Mouse (Mus musculus) CD8-positive naive resting alpha-beta T cell, adult 2 months (primary cell): Measurements from ENCODE around the gene Acad10.

ENCODE experiments used
- DNase-seq, 2 experiments: peaks; one replicate each; pipeline ENCODE4 v3.0.0; 2022; ENCODE audit warnings: low read depth in 2 of 2, low spot score in 2 of 2

Acad10 gene

DNA sequence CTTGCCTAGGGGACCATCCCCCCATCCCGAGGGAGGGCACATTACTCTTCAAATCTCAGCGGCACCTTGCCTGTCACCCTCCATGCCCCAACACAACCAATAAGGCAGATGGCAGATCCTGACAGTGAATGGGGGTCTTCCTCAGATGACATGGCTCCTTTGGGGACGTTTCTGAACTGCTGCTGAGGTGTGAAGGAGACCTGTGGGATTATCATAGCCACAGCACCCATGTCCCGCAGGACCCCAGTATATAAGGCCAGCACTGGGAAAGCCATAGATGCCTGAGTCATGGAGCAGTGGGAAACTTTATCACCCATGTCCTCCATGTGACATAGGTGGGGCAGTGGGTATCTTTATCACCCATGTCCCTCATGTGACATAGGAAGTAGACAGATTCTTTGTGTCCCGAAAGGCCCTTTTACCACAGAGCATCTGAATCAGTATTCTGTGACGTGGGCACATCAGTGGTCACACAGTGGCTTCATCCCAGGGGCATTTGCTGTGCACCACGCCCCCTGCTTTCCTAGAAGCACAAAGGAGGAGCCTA lies 62.2 kb downstream of the Acad10 start:
- DNase-seq = no peak

DNA sequence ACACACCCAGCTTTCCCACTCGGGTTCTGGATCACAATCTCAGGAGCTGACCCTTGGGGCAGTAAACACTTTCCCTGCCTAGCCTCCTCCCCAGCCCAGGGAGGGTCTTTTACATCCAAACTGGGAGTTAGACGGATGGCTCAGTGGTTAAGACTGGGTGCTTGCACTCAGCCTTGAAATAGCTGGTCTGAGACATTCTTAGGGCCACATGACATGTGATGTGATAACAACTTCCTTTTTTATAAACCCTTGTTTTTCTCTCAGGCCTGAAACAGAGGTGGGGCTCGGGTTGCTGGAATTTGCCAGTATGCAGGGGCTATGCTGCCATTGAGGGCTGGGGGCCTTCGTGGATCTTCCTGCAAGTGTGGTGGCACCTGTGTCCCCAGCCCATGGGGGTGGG lies 63.0 kb downstream of the Acad10 start:
- DNase-seq = no peak

DNA sequence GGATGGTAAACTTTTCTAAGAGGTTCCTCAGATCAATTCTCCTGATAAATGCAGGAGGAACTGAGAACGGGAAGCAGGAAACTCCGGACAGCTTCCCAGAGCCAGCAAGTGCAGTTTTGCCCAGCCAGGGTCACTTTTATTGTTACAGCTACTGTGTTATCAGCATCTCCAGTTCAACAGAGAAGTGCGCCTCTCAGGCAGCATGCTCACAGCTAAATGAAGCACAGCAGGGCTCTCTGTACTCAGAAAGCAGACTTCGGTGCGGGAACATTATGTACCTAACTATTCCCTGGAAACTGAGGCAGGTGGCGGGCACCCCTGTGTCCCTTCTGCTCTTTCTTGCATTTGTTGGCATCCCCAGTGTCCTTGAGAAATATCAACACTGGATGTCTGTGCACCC lies 64.1 kb downstream of the Acad10 start:
- no peak for DNase-seq

DNA sequence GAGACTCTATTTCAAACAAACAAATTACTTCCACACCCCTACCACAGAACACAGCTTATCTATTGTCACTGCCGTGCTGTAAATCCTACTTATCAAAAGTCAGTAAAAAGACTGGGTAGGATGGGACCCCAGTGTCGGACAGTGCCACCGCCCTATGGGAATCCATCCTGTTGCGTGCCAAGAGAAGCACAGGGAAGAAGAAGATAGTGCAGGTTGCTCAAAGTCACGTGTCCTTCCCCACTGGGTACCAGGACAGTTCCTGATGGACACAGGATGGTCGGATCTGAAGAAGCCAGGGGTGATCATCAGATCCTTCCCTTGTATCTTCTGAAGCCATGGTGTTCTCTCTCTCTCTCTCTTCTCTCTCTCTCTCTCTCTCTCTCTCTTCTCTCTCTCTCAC lies 64.6 kb downstream of the Acad10 start:
- DNase-seq = no peak

DNA sequence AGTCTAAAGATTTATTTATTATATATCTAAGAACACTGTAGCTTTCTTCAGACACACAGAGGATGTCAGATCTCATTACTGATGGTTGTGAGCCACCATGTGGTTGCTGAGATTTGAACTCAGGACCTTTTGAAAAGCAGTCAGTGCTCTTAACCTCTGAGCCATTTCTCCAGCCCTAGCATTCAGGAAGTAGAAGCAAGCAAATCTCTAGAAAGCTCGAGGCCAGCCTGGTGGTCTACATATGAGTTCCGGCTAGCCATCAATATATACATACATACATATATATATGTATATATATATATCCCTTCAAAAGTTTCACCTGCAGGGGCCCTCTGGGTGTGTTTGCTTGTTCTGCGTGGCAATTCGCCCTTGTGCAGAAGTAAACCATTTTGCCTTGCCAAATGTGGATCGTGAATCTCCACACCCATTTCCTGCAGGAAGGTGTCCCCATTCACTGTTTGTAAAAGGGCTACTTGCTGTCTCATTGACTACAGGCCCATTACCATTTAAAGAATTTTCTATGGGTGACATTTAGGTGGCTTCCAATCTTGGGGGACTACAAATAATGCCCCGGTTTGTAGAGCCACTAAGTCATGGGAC lies 65.5 kb downstream of the Acad10 start:
- no peak for DNase-seq

DNA sequence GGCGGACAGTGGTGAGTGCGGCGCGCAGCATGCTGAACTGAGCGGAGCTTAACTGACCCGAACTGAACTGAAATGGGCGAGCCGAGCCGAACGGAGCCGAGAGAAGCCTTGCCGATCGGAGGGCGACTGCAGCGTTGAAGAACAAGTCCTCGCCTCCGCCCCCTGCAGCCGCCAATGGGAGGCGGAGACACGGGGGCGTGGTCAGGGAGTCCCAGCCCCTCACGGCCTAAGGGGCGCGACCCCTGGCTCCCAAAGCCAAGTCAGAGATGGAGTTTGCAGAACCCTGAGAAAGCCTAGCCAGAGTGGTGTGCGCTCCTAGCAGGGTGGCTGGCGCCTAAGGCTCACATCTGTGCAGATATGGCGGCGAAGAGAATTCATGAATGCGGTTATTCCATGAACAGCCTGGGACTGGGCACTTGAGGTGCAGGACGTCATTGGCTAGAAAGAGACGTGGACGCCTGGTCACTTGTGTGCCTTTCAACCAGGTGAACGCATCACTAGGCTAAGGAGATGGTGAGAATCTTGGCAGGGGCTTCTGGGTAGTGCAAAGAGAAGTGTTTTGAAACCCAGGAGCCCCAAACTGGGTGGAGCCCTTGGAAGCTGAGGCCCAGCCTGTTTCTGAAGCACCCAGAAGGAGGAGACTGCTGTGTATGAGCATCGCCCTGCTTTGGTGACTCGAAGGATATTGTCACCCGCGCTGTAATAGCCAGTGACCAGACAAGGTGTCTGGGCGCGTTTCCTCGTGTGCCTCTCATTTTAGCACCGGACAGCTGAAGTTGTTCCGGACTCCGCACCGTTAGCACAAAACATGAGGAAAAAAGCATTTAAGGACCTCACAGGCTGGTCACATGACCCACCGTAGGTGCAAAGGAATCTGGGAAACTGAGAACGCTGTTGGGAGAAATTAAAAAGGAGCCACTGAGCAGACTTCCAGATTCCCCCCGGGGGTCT lies 66.6 kb downstream of the Acad10 start, which contains the start of gene Aldh2:
Gene Aldh2, minus strand, starts transcription at position 374 of the 951 bp plus-strand sequence.
- DNase-seq = peak; percentile 50 to 56

DNA sequence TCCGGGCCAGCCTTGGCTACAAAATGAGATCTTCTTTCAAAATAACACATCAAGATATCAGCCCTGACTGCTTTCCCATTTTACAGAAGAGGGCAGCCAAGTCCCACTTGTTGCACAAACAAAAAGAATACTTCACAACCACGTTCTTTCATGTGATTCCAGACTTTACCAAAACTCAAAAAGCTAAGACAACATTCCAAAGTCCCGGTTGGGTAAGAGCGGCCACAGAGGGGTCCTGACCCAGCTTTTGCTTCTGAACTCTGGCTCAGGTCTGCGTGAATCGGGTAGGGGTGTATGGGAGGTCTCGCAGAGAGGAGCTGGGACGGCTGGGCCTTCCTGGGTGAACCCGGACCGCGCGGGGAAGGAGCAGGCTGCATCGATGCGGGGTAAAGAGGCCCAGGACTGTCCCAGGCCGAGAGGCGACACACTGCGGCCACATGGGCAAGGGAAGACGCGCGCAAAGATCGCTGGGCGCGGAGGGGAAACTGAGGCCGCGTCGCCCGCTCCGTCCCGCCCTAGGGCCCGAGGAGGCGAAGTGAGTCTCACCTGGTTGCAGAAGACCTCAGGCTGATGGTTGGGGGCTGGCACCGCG lies 67.4 kb downstream of the Acad10 start:
- DNase-seq = no peak

DNA sequence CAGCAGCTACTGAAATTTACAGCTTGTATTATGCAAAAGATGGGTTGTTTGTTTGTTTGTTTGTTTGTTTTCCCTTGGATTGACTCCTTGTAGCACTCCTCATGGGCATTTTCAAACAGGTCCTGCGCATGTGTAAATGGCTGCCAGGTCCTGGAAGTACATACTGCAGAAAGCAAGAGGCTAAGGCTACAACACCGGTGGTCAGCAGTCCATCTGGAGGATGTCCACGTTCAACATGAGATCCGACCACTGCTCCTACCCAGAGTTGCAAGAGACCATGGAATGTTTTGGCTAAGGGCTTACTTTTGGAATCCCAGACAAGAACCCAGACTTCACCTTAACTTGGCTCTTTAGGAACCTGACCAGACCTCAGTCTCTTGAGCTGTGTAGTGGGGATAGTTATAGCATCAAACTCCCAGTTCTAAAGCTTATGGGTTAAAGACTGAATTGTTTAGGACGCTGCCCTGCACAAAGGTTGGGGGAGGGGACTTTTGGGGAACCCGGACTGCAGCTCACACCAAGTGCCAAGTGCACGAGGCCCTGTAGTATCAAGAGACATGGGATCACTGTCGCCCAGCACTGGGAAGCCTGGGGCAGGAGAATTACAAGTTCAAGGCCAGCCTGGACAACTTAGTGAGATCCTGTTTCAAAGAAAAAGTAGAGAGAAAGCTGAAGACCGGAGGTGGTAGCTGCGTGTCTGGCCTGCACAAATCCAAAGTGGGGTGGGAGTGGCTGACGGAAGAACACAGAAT lies 68.1 kb downstream of the Acad10 start:
- no peak for DNase-seq

DNA sequence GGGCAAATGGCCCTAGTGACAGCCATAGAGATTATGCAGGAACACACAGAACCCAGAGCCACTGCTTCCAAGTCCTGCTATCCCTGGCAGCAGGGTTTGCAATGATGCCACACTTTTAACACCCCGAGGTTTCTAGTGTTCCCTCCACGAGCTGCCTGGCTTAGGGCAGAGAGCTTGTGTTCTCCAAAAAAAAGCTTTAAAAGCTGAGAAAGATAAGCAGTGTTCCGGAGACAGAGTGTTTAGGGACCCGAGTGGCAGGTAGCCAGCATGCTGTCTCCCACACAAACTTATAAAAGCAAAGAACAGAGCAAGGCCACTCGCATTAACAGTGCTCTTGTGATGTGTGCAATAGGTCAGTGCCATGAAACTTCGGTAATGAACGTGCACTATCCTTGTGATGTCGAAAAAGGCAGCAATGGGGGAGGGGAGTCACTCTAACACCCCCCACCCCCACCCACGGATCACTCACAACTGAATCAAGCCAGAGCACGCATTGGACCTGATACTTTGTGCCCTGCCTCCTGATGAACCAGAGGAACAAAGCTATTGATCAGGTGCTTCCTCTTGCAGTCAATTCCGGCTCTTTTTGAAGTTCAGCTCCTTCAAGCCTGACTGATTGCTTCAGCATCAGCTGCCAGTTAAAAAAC lies 68.8 kb downstream of the Acad10 start:
- no peak for DNase-seq

DNA sequence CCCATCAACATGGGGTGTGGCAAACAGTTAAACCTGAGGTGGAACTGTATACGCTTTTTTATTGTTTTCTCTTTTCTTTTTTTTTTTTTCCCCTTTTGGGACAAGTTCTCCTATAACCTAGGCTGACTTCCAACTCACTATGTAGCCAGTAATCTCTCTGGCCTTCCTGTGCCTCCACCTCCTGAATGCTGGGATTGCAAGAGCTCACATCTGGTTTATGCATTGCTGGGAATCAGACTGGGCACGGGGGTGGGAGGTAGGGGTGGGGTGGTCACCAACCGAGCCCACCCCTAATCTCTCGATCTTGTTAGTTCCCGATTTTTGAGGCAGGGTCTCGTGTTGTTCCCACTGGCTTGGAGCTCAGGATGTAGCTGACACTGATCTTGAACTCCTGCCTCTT lies 70.4 kb downstream of the Acad10 start:
- DNase-seq = no peak

DNA sequence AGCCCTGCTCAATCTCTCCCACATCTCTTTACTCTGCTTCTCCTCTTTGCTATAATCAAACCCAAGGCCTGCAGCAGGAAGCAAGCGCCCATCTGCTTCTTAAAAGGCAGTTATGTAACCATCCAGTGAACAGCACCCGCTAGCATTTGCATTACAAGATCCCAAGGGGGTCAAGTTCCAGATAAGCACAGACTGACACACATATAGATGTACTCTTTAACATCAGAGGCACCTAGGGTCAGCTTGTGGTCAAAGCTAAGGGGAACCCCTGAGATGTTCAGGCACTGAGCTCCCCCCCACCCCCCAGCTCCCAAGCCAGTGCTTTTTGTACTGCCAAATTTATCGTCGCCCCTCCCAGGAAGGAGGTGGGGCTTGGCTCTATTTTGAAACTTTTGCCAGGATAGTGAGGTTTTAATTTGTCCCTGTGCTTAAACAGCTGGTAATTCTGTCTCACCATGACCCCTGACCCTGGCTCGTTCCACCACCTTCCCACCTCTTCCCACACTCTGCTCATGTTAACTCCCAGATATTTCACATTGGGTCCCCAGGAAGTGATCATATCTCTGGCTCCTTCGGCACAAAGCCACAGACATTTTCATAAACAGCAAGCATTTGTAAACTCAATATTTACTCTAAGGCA lies 73.8 kb downstream of the Acad10 start:
- no peak for DNase-seq

DNA sequence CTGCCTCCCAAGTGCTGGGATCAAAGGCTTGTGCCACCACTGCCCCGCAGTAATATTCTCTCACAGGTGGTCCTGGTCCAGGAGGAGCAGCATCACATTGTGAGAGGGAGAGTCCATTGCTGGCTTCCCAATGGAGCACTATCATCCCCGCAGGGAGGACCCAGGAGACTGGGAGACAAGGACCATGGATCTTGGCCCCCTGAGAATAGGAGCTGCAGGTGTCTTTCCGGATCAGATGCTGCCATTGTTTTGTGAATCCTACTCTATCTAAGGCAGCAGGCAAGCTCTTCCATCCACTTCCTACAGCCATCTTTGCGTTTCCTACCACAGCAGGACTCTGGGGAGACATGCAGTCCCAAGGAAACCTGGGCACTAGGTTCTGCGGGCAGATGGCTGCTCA lies 74.6 kb downstream of the Acad10 start:
- DNase-seq = no peak

DNA sequence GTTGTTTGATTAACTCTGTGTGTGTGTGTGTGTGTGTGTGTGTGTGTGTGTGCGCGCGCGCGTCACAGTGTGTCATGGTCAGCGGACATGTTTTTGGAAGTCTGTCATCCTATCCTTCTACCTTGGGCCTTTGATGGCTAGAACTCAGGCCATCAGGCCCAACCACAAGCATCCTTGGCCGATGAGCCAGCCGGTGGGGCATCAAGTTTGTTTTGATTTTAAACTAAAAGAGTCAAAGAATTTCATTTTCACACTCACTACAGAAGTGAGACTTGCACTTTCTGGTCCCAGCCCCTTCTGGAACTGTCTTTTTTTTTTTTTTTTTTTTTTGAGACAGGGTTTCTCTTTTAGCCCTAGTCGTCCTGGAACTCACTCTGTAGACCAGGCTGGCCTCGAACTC lies 75.3 kb downstream of the Acad10 start:
- no peak for DNase-seq

DNA sequence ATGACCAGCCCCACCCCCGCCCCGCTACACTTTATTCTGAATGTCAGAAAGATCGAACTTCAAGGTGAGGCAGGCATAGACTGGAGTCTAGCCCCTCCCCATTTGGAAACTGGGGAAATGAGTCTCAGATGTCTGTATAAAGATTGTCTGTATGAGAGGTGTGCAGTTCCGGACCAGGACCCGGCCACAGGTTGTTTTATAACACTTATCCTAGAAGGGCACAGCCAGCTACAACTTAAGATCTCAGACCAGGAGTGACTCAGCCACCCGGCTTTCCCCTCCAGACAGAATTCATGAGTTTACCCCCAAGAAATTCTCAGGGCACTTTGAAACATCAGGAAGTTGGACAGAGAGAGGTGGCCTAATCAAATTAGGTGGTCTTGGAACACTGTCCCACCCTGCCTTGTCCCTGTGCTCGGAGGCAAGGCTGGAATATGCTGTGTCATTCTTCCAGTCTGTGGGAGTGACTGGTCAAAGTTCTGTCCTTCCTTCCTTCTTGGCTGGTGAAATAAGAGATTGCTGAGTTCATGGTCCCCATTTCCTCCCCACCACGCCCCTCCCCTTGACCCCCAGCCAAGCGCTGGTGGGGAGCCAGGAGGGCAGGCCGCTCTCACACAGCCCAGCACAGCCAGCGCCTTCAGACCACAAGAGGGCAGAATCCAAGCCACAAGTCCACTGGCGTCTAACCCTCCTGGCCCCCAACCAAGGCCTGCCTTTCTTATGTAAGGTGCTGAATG lies 76.4 kb downstream of the Acad10 start:
- no peak for DNase-seq

DNA sequence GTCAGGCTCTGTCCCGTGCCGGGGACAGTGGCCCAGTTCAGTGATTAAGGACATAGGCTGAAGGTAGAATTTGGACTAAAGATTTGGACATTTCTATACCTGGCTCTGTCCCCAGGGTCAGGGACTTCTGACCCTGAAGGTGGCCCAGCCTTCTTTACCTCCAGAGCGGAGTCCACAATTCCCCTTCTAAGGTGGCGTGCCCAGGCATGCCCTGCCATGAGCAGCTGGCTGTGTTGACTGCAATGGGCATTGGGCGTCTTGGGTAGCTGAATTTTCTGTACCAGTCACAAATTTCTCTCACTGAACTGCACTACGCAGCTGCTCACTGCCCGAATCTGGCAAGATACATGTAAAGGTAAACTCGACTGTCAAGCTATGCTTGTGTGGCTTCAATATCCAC lies 78.4 kb downstream of the Acad10 start:
- no peak for DNase-seq

DNA sequence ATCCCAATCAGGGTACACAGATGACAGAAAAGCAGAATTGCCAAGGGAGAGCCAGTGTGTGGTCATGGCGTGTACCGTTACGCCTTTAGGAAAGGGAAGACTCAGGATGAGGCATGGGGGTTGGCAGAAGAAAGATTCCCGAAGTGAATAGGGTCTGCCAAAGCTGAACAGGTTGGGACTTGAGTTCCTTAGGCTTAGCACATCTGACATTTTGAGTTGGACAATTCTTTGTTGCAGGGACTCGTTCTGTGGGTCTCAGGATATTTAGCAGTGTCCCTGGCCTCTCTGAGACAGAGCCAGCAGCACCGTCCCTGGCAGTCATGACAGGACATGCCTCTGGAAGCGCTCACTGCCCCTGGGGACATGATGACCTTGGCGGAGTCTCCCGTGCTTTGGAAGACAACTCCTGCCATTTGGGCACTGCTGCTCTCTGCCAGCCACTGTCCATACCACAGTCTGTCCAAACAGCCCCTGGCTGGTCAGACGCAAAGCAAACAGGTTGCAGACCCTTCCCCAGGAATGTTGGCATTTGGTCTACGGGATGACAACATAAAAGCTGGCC lies 83.3 kb downstream of the Acad10 start:
- DNase-seq = no peak

DNA sequence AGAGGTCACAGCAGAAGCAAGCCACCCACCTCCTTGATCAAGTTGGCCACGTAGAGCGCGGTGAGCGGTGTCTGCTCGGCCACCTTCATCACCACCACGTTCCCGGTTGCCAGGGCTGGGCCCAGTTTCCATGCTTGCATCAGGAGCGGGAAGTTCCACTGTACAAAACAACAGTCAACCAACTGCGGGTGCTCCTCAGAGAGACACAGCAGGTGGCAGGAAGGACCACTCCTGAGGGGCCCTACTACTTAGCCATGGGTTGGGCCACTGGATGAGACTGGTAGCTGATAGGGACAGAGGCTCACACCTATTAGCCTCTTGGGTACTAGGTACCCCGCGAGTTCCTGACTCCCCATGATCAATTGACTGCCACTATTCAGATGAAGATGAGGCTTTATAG lies 84.4 kb downstream of the Acad10 start:
- no peak for DNase-seq

DNA sequence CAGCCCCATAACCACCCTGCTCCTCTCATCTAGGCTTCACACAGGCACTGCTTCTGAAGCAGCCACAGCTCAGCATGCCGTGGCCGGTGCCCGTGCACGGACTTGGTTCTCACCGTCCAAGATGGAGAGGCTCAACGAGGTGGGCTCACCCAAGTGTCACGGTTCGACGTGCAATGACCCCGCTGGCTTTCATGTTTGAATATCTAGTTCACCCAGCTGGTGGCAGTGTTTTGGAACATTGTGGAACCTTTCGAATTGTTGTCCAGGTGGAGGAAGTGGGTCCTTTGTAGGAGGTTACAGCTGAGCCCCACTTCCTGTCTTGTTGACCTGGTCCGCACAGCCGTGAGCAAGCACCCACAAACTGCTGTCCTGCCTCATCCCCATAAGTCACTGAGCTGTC lies 86.2 kb downstream of the Acad10 start:
- DNase-seq = peak; percentile 37 to 51
